Mouse (Mus musculus) kidney, postnatal 0 days (tissue): ENCODE data around the gene Ssna1. TPM values are rescaled to one million over a fixed set of nuclear protein-coding genes. Genes with fewer than 3 reads are reported as not detected.

Experiments used
- ATAC-seq: fragments of 200-750 bp; cut with Nextera tagmentation; replicated peaks from 2 replicates; pipeline ENCODE4 v1.8.0; 2017; ENCODE audit warnings: low read depth, moderate number of reproducible peaks, moderate TSS enrichment, moderate library complexity; ENCODE audit not compliant: low FRiP score
- DNase-seq: peaks from one replicate; pipeline ENCODE4 v3.0.0-alpha.2; 2016; ENCODE audit warnings: low spot score
- H3K27ac ChIP-seq: fragments of 300-500 bp; sonication (generic); 2 replicates; pipeline ENCODE4 v1.5.1; 2014; ENCODE audit warnings: mild to moderate bottlenecking
- H3K27me3 ChIP-seq: fragments of 300-500 bp; sonication (generic); 2 replicates; pipeline ENCODE4 v1.6.1; 2014; ENCODE audit warnings: low read length, mixed read lengths; ENCODE audit not compliant: insufficient read depth
- H3K36me3 ChIP-seq: fragments of 300-500 bp; sonication (generic); 2 replicates; pipeline ENCODE4 v1.6.1; 2014; ENCODE audit warnings: low read length, mixed read lengths; ENCODE audit not compliant: insufficient read depth
- H3K4me1 ChIP-seq: fragments of 300-500 bp; sonication (generic); replicated peaks from 2 replicates; pipeline ENCODE4 v1.6.1; 2014; ENCODE audit warnings: antibody characterized with exemption, low read length, mixed read lengths; ENCODE audit not compliant: insufficient read depth
- H3K4me2 ChIP-seq: fragments of 300-500 bp; sonication (generic); 2 replicates; pipeline ENCODE4 v1.6.1; 2014; ENCODE audit warnings: mild to moderate bottlenecking, low read length, moderate library complexity, mixed read lengths
- H3K4me3 ChIP-seq: fragments of 300-500 bp; sonication (generic); replicated peaks from 2 replicates; pipeline ENCODE4 v1.5.1; 2014; ENCODE audit warnings: low read depth, low read length
- H3K9ac ChIP-seq: fragments of 300-500 bp; sonication (generic); 2 replicates; pipeline ENCODE4 v1.6.1; 2014; ENCODE audit warnings: low read depth, low read length
- H3K9me3 ChIP-seq: fragments of 300-500 bp; sonication (generic); replicated peaks from 2 replicates; pipeline ENCODE4 v1.6.1; 2016; ENCODE audit warnings: low read length, inconsistent platforms, mixed read lengths
- CTCF ChIP-seq: IDR thresholded peaks from 2 replicates; pipeline ENCODE4 v1.5.1; 2016; ENCODE audit warnings: antibody characterized with exemption, low read depth, mild to moderate bottlenecking, moderate library complexity
- WGBS: fragments of 180-500 bp; shearing (Covaris S2); extraction: QIAGEN DNeasy Blood & Tissue Kit; methylation state at CpG from one replicate; pipeline ENCODE4 v1.1.7; 2014; 5-methylcytosine and 5-hydroxymethylcytosine counted together
- polyA plus RNA-seq: library from polyadenylated mRNA; unstranded; fragments of >200 nt; fragmentation: Nextera tagmentation; extraction: Ambion mirVana; gene quantifications from 2 replicates; pipeline ENCODE4 v1.2.1, GENCODE M21; 2015

The Ssna1 gene
- polyA plus RNA-seq, 1 experiment from 2014 or later = 172 TPM

DNA sequence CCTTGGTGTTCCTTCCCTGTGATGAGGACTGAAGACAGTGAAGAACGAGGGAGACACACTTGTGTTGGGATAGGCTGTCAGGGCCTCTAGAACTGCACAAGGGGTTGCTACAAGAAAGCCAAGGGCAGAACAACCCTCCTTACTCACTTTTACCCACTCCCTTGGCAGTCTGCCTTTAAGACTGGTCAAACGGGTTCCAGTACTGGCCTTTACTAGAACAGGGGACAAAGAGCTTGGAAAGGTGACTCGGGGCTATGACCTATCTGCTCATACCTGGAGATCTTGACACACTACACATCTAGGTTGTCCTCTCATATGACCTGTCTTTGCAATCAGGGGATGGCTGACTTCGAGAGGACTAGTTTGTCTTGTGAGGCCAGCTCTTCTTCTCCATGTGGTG is 34.7 kb downstream of the Ssna1 start:
- 53% methylated on average over 4 of the region's 4 CpGs for WGBS
- H3K27me3 ChIP-seq = no peaks in the 10 kb centered on the region
- H3K4me1 ChIP-seq = peaks cover 15% of the 10 kb centered on the region
- H3K9ac ChIP-seq = no peak overlapping the region
- no peak for TF ChIP-seq CTCF
- ATAC-seq (no peak), DNase-seq (peak; percentile 7)
- no peak overlapping the region for H3K4me2 ChIP-seq
- H3K9me3 ChIP-seq = no peaks in the 10 kb centered on the region
- H3K27ac ChIP-seq = peak overlapping the region; percentile 47
- no peak overlapping the region for H3K4me3 ChIP-seq
- H3K36me3 ChIP-seq = no peaks in the 10 kb centered on the region

GRCm38 (mm10) chr2:25236614-25237013 is 35.6 kb downstream of the Ssna1 start, which contains the start of gene Rnf224:
Gene Rnf224, minus strand, starts transcription at chr2:25236787.
- H3K9ac ChIP-seq = no peak within 1 kb of the TSS
- ATAC-seq = no peak
- H3K27ac ChIP-seq = peak within 1 kb of the TSS; percentile 47; the same call in 1 of the 2 replicates
- no peaks in the 10 kb centered on the region for H3K36me3 ChIP-seq
- no peak within 1 kb of the TSS for H3K4me3 ChIP-seq
- peaks cover 13% of the 10 kb centered on the region for H3K4me1 ChIP-seq
- H3K4me2 ChIP-seq = no peak within 1 kb of the TSS
- no peaks in the 10 kb centered on the region for H3K27me3 ChIP-seq
- DNase-seq = peak; percentile 25
- 35% methylated on average over 8 of the region's 8 CpGs for WGBS
- no peak for TF ChIP-seq CTCF
- no peaks in the 10 kb centered on the region for H3K9me3 ChIP-seq

DNA sequence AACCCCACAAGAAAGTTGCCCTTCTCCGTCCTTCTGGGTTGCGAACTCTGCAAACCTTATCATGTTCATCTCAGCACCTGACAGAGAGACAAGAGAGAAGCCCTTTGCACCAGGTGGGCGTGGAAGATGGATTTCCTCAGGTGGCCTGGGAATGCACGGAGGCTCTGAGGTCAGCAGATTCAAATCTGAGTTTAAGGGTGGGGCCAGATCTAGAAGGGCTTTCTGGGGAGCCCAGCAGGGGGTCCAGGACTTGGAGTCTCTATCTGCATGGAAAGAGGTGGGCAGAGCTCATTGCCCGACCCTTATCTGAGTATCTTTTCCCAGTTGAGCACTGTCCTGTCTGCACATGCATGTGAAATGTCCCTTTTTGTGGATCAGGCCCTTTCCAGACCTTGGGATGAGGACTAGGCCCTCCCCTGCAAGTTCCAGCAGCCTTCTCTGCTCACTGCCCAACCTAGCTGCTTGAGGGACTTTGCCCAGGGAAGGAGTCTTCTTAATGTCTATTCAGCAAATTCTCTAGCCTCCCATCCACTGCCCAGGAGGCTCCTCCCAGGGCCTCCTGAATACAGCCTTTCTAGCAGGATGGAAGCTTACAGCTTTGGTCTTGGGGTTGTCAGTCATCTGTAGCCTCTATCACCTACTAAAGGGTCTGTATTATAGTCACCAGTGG is 37.6 kb downstream of the Ssna1 start:
- Histone ChIP-seq H3K4me2 (no peak overlapping the region), H3K9me3 (no peaks in the 10 kb centered on the region), H3K27me3 (no peaks in the 10 kb centered on the region), H3K4me1 (no peaks in the 10 kb centered on the region), H3K36me3 (no peaks in the 10 kb centered on the region), H3K9ac (no peak overlapping the region), H3K4me3 (no peak overlapping the region), H3K27ac (peak overlapping the region; percentile 25; the same call in 1 of the 2 replicates)
- TF ChIP-seq CTCF = no peak
- 71% methylated on average over 5 of the region's 5 CpGs for WGBS
- DNase-seq = peak; percentile 11
- ATAC-seq = peak; percentile 67

GRCm38 (mm10) chr2:25234050-25234449 is 38.2 kb downstream of the Ssna1 start, which contains the start of gene Slc34a3:
Gene Slc34a3, minus strand, starts transcription at chr2:25234364.
- no peak for DNase-seq
- no peak; the same call in 1 of the 2 replicates for ATAC-seq
- peak within 1 kb of the TSS; percentile 25; the same call in 1 of the 2 replicates for H3K27ac ChIP-seq
- H3K4me2 ChIP-seq = no peak within 1 kb of the TSS
- no peak for TF ChIP-seq CTCF
- 76% methylated on average over 3 of the region's 3 CpGs for WGBS
- 0 out of 2 replicates have a peak, but pooled peaks cover 1% of the 10 kb centered on the region for H3K4me1 ChIP-seq
- H3K36me3 ChIP-seq = no peaks in the 10 kb centered on the region
- no peak within 1 kb of the TSS for H3K9ac ChIP-seq
- no peaks in the 10 kb centered on the region for H3K27me3 ChIP-seq
- no peak within 1 kb of the TSS for H3K4me3 ChIP-seq
- H3K9me3 ChIP-seq = no peaks in the 10 kb centered on the region

DNA sequence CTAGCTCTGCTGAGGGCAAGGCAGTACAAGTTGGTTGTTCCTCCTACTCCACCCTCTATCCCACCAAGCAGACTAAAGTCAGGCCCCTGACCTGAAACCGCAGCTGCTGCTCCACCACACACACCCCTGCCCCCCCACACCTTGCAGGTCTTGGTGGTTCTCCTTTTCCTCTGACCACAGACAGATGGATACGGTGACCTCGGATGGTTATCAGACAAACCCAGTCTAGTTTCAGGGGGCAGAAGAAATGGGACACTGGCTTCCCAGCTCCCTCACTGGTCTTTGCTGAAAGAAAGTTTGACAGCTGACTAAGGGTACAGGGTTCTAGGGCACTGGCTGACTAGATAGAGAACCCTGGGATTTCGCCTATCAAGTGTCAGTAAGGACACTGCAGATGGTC is 38.8 kb downstream of the Ssna1 start:
- no peak for ATAC-seq
- no peaks in the 10 kb centered on the region for H3K27me3 ChIP-seq
- no peak overlapping the region for H3K4me3 ChIP-seq
- no peak overlapping the region for H3K27ac ChIP-seq
- 0 out of 2 replicates have a peak, but pooled peaks cover 5% of the 10 kb centered on the region for H3K4me1 ChIP-seq
- no peaks in the 10 kb centered on the region for H3K36me3 ChIP-seq
- no peak overlapping the region for H3K4me2 ChIP-seq
- no peak for TF ChIP-seq CTCF
- H3K9me3 ChIP-seq = no peaks in the 10 kb centered on the region
- DNase-seq = no peak
- no peak overlapping the region for H3K9ac ChIP-seq
- WGBS = 67% methylated on average over 4 of the region's 4 CpGs

GRCm38 (mm10) chr2:25231038-25231437 is 41.2 kb downstream of the Ssna1 start:
- H3K27me3 ChIP-seq = no peaks in the 10 kb centered on the region
- no peaks in the 10 kb centered on the region for H3K36me3 ChIP-seq
- 61% methylated on average over 12 of the region's 12 CpGs for WGBS
- peaks cover 12% of the 10 kb centered on the region for H3K4me1 ChIP-seq
- no peaks in the 10 kb centered on the region for H3K9me3 ChIP-seq
- H3K4me2 ChIP-seq = no peak overlapping the region
- ATAC-seq (no peak), DNase-seq (no peak)
- H3K27ac ChIP-seq = no peak overlapping the region
- no peak for TF ChIP-seq CTCF
- no peak overlapping the region for H3K9ac ChIP-seq
- no peak overlapping the region for H3K4me3 ChIP-seq
